Mouse (Mus musculus) limb, embryonic 15.5 days (tissue): ENCODE results near the gene Platr17. TPM values are rescaled to one million over a fixed set of nuclear protein-coding genes. Genes with fewer than 3 reads are reported as not detected.

Experiments used
- ATAC-seq: fragments of 200-750 bp; cut with Nextera tagmentation; 2 replicates; pipeline ENCODE4 v1.8.0; 2017; ENCODE audit warnings: low read depth, moderate TSS enrichment; ENCODE audit not compliant: insufficient number of reproducible peaks, low FRiP score, low TSS enrichment
- H3K27ac ChIP-seq: fragments of 300-500 bp; sonication (generic); 2 replicates; pipeline ENCODE4 v1.5.1; 2015; ENCODE audit warnings: moderate library complexity, mild to moderate bottlenecking, inconsistent platforms
- H3K27me3 ChIP-seq: fragments of 300-500 bp; sonication (generic); 2 replicates; pipeline ENCODE4 v1.6.1; 2015; ENCODE audit warnings: inconsistent platforms
- H3K36me3 ChIP-seq: fragments of 300-500 bp; sonication (generic); 2 replicates; pipeline ENCODE4 v1.6.1; 2015; ENCODE audit warnings: inconsistent platforms
- H3K4me1 ChIP-seq: fragments of 300-500 bp; sonication (generic); 2 replicates; pipeline ENCODE4 v1.6.1; 2015; ENCODE audit warnings: inconsistent platforms
- H3K4me2 ChIP-seq: fragments of 300-500 bp; sonication (generic); 2 replicates; pipeline ENCODE4 v1.6.1; 2015; ENCODE audit warnings: mild to moderate bottlenecking, inconsistent platforms
- H3K4me3 ChIP-seq: fragments of 300-500 bp; sonication (generic); 2 replicates; pipeline ENCODE4 v1.5.1; 2015; ENCODE audit warnings: mild to moderate bottlenecking, inconsistent platforms
- H3K9ac ChIP-seq: fragments of 300-500 bp; sonication (generic); 2 replicates; pipeline ENCODE4 v1.6.1; 2015; ENCODE audit warnings: inconsistent platforms
- H3K9me3 ChIP-seq: fragments of 300-500 bp; sonication (generic); 2 replicates; pipeline ENCODE4 v1.6.1; 2016; ENCODE audit warnings: inconsistent platforms
- WGBS: fragments of 180-500 bp; shearing (Covaris S2); methylation state at CpG from one replicate; pipeline ENCODE4 v1.1.7; 2015; 5-methylcytosine and 5-hydroxymethylcytosine counted together
- polyA plus RNA-seq: library from polyadenylated mRNA; unstranded; fragments of >200 nt; fragmentation: Nextera tagmentation; extraction: Ambion mirVana; gene quantifications from 2 replicates; pipeline ENCODE4 v1.2.1, GENCODE M21; 2015

The Platr17 gene
- polyA plus RNA-seq, 1 experiment from 2014 or later: 0.19 TPM

- Histone ChIP-seq H3K4me3 (no peak overlapping the region), H3K9me3 (no peaks in the 10 kb centered on the region), H3K27me3 (no peaks in the 10 kb centered on the region), H3K4me1 (peaks cover 23% of the 10 kb centered on the region), H3K36me3 (peaks cover 49% of the 10 kb centered on the region), H3K4me2 (peak overlapping the region; percentile 93; the same call in 1 of the 2 replicates), H3K9ac (no peak overlapping the region), H3K27ac (no peak overlapping the region)
- ATAC-seq: no peak
- WGBS: 81% methylated on average over 11 of the region's 11 CpGs
Measured at GRCm38 (mm10) chr17:33938783-33939182, 33.8 kb downstream of the Platr17 start.

- Histone ChIP-seq H3K9me3 (no peaks in the 10 kb centered on the region), H3K27me3 (no peaks in the 10 kb centered on the region), H3K4me1 (peaks cover 23% of the 10 kb centered on the region), H3K4me3 (peak within 1 kb of the TSS; percentile 72), H3K36me3 (peaks cover 53% of the 10 kb centered on the region), H3K27ac (peak within 1 kb of the TSS; percentile 74), H3K9ac (peak within 1 kb of the TSS; percentile 79), H3K4me2 (peak within 1 kb of the TSS; percentile 93)
- ATAC-seq: peak; percentile 84
- under 1% methylated on average over 36 of the region's 36 CpGs for WGBS
Measured at GRCm38 (mm10) chr17:33940206-33940805, 35.4 kb downstream of the Platr17 start, which contains the start of the genes Pfdn6 and Wdr46. Pfdn6 (minus strand) TSS chr17:33940343. Wdr46 (plus strand) TSS chr17:33940660.

GRCm38 (mm10) chr17:33940981-33941380 lies 36.0 kb downstream of the Platr17 start:
- no peaks in the 10 kb centered on the region for H3K9me3 ChIP-seq
- H3K27ac ChIP-seq: no peak overlapping the region
- H3K4me3 ChIP-seq: peak overlapping the region; percentile 72
- H3K4me1 ChIP-seq: peaks cover 23% of the 10 kb centered on the region
- ATAC-seq: no peak
- no peaks in the 10 kb centered on the region for H3K27me3 ChIP-seq
- 2% methylated on average over 26 of the region's 26 CpGs for WGBS
- peak overlapping the region; percentile 93 for H3K4me2 ChIP-seq
- H3K9ac ChIP-seq: peak overlapping the region; percentile 79
- H3K36me3 ChIP-seq: peaks cover 52% of the 10 kb centered on the region

DNA sequence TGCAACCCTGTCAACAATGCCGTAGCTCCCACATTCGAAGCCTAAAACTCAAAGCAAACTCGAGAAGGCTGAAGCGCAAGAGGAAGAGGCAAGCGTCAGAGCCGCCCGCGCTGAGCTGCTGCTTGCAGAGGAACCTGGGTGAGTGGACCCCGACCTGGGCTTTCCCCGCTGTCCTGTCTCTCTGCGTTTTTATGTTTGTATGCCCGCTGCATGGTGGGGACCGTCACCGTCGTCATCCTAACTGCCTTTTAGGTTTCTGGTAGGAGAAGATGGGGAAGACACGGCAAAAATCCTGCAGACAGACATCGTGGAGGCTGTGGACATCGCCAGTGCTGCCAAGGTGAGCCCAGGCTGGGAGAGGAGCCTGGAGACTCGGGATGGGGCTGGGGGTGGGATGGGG lies 36.4 kb downstream of the Platr17 start:
- Histone ChIP-seq H3K9ac (peak overlapping the region; percentile 79), H3K27ac (no peak overlapping the region)
- no peak for ATAC-seq

DNA sequence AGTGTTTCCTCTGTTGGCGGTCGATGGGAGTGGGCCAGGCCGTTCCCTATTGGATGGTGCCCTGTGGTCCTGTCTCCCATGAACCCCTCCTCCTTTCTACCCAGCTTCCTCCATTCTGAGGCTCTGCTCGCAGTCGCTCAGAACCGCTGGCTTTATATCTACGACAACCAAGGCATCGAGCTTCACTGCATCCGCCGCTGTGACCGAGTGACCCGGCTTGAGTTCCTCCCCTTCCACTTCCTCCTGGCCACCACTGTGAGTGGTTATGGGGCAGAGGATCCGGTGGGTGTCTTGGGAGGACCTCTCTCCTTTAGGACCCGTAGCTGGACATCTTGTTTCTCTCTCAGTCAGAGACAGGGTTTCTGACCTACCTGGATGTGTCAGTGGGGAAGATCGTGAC lies 38.5 kb downstream of the Platr17 start:
- no peak for ATAC-seq
- H3K27ac ChIP-seq: no peak overlapping the region
- no peak overlapping the region for H3K4me3 ChIP-seq
- H3K27me3 ChIP-seq: no peaks in the 10 kb centered on the region
- WGBS: 94% methylated on average over 15 of the region's 15 CpGs
- no peaks in the 10 kb centered on the region for H3K9me3 ChIP-seq
- peaks cover 27% of the 10 kb centered on the region for H3K4me1 ChIP-seq
- H3K36me3 ChIP-seq: peaks cover 55% of the 10 kb centered on the region
- H3K4me2 ChIP-seq: no peak overlapping the region
- H3K9ac ChIP-seq: no peak overlapping the region

More for the DNA sequence above, 36.4 kb downstream of the Platr17 start:
- WGBS: 53% methylated on average over 19 of the region's 19 CpGs
- peaks cover 23% of the 10 kb centered on the region for H3K4me1 ChIP-seq
- peak overlapping the region; percentile 93 for H3K4me2 ChIP-seq
- H3K4me3 ChIP-seq: peak overlapping the region; percentile 72
- no peaks in the 10 kb centered on the region for H3K9me3 ChIP-seq
- no peaks in the 10 kb centered on the region for H3K27me3 ChIP-seq
- peaks cover 54% of the 10 kb centered on the region for H3K36me3 ChIP-seq

- H3K9me3 ChIP-seq: no peaks in the 10 kb centered on the region
- H3K36me3 ChIP-seq: peaks cover 77% of the 10 kb centered on the region
- no peak overlapping the region for H3K4me3 ChIP-seq
- H3K27ac ChIP-seq: no peak overlapping the region
- no peak overlapping the region for H3K4me2 ChIP-seq
- no peaks in the 10 kb centered on the region for H3K27me3 ChIP-seq
- ATAC-seq: no peak
- no peak overlapping the region for H3K9ac ChIP-seq
- H3K4me1 ChIP-seq: peaks cover 40% of the 10 kb centered on the region
- WGBS: 87% methylated on average over 10 of the region's 10 CpGs
Measured at GRCm38 (mm10) chr17:33947430-33948089, 42.6 kb downstream of the Platr17 start.

- Histone ChIP-seq H3K36me3 (peaks cover 79% of the 10 kb centered on the region), H3K4me1 (peaks cover 47% of the 10 kb centered on the region), H3K9me3 (no peaks in the 10 kb centered on the region), H3K27me3 (no peaks in the 10 kb centered on the region), H3K4me2 (no peak overlapping the region), H3K9ac (no peak overlapping the region), H3K4me3 (no peak overlapping the region), H3K27ac (no peak overlapping the region)
- 82% methylated on average over 22 of the region's 22 CpGs for WGBS
- no peak for ATAC-seq
Measured at GRCm38 (mm10) chr17:33948090-33948904, 43.4 kb downstream of the Platr17 start.

GRCm38 (mm10) chr17:33948905-33949537 lies 44.1 kb downstream of the Platr17 start:
- Histone ChIP-seq H3K27ac (no peak overlapping the region), H3K27me3 (no peaks in the 10 kb centered on the region), H3K4me2 (no peak overlapping the region), H3K4me3 (no peak overlapping the region), H3K9me3 (no peaks in the 10 kb centered on the region), H3K9ac (no peak overlapping the region), H3K36me3 (peaks cover 80% of the 10 kb centered on the region), H3K4me1 (peaks cover 54% of the 10 kb centered on the region)
- no peak for ATAC-seq
- WGBS: 89% methylated on average over 19 of the region's 19 CpGs

GRCm38 (mm10) chr17:33950131-33950625 lies 45.2 kb downstream of the Platr17 start:
- Histone ChIP-seq H3K27ac (peak overlapping the region; percentile 92), H3K27me3 (no peaks in the 10 kb centered on the region), H3K4me3 (peak overlapping the region; percentile 51), H3K9me3 (no peaks in the 10 kb centered on the region), H3K9ac (0 out of 2 replicates have a peak overlapping the region, but pooled peaks have one; percentile 54), H3K4me2 (peak overlapping the region; percentile 89), H3K4me1 (peaks cover 62% of the 10 kb centered on the region), H3K36me3 (peaks cover 71% of the 10 kb centered on the region)
- ATAC-seq: no peak
- WGBS: 75% methylated on average over 10 of the region's 10 CpGs

GRCm38 (mm10) chr17:33951021-33951946 lies 46.3 kb downstream of the Platr17 start, which contains the start of gene B3galt4:
B3galt4 (minus strand) TSS chr17:33951488.
- no peaks in the 10 kb centered on the region for H3K9me3 ChIP-seq
- H3K4me1 ChIP-seq: peaks cover 62% of the 10 kb centered on the region
- peak within 1 kb of the TSS; percentile 54 for H3K9ac ChIP-seq
- H3K27me3 ChIP-seq: no peaks in the 10 kb centered on the region
- peak; percentile 80 for ATAC-seq
- peak within 1 kb of the TSS; percentile 89 for H3K4me2 ChIP-seq
- WGBS: under 1% methylated on average over 45 of the region's 45 CpGs
- H3K27ac ChIP-seq: peak within 1 kb of the TSS; percentile 92
- H3K4me3 ChIP-seq: peak within 1 kb of the TSS; percentile 51
- peaks cover 61% of the 10 kb centered on the region for H3K36me3 ChIP-seq
